Mouse (Mus musculus) adrenal gland, adult 2 months (tissue): ENCODE data around the gene Sart1. TPM values are rescaled to one million over a fixed set of nuclear protein-coding genes. Genes with fewer than 3 reads are reported as not detected.
"Not testable (repeated sequence)": the region's sequence is repeated elsewhere in the genome, so short reads cannot be mapped to it uniquely, and the experiment has no call there.

ENCODE experiments used
- DNase-seq: peaks from one replicate; pipeline ENCODE4 v3.0.0; 2021
- polyA plus RNA-seq: library from polyadenylated mRNA; depleted of rRNA; stranded (reverse); fragments of >200 nt; gene quantifications from 2 replicates; pipeline ENCODE4 v1.2.3, GENCODE M21; 2012
- total RNA-seq, 2 experiments: library from RNA; stranded (reverse); gene quantifications; 2 replicates each; pipeline ENCODE4 v1.2.3; 2021

Gene Sart1
- total and polyA plus RNA-seq, 3 experiments = 8.1 to 88.9 (median 72.2) TPM

DNA sequence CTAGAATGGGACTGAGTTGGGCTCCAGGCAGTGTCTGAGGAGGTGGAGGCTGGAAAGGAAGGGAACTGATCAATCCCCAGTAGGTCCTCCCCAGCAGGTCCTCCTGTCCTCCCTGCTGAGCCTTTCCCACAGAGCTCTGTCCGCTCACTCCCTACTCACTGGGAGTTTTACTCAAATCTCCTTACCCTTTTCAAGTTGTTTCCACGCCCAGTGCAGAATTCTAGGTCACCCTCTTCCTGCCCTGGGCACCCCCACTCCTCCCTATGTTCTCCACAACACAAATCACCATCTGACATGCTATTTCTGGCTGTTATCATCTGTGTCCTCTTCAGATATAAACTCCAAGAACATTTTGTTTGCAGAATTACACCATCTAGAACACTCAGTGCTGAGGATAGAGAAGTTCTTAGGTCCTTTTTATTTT, 26.0 kb upstream of the Sart1 start:
- DNase-seq = peak; percentile 51

DNA sequence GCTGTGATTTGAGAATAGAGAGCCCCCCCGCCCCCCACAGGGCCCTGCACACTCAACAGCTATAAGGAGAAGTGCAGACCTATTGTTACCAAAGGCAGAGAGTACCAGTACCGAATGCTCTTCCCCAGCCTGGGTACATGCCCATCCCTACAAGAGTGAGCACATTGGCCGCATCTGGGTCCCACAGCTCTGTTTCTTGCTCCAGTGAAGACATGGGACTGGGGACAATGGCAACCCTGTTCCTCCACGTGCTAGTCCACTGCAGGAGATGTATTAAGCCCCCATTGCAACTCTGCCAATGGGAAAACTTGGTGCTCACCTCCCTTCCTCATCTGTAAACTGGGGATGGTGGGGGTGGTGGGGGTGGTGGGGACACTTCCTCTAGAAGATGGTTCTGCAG, 25.3 kb upstream of the Sart1 start:
- no peak for DNase-seq

DNA sequence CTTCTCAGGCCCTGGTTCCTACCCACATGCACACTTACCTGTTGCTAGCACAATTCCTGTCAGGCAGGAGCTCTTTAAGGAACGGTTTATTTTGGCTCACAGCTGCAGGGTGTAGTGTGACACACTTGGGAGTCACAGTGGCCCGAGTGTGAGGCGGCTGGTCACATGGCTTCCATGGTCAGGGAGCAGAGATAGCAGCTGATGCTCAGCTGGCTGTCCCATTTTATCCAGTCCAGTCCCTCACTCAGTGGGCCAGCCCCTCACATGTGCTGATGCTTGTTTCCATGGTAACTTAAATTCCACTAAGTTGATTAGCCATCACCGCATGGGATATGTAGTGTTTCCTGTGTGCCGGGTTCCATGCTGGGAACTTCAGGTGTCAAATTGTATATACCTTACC, 23.5 kb upstream of the Sart1 start:
- DNase-seq = no peak

DNA sequence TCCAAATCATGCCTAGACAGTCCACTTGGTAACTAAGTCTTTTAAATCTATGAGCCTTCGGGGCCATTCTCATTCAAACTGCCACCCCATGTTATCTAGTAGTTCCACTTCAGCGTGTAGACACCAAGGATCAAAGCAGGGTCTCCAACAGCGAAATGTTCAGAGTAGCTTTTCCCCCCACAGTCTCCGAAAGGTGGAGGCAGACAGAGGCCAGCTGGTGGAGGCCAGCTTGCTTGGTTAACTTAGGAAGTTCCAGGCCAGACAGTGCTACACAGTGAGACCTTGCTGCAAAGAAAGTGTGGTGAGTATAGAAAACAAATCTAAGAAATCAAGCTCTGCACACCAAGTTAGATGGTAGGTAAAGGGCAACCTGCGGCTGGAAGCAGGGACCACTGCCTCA, 22.1 kb upstream of the Sart1 start:
- no peak for DNase-seq

DNA sequence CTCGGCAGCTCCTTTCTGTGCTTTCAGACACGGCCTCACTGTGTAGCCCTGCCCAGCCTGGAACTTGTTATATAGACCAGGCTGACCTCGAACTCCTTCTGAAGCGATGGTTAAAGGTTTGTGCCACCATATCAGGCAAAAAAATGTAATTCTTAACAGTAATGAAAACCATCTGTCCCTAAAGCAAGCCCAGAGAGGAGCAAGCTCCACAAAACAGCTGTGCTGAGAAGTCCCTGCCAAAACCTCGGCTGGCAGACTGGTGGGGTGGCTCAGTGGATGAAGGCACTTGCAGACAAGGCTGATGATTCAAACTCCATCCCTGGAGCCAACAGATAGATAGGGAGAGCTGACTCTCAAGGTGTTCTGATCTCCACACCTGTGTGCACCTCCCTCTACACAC, 20.6 kb upstream of the Sart1 start:
- DNase-seq = no peak

DNA sequence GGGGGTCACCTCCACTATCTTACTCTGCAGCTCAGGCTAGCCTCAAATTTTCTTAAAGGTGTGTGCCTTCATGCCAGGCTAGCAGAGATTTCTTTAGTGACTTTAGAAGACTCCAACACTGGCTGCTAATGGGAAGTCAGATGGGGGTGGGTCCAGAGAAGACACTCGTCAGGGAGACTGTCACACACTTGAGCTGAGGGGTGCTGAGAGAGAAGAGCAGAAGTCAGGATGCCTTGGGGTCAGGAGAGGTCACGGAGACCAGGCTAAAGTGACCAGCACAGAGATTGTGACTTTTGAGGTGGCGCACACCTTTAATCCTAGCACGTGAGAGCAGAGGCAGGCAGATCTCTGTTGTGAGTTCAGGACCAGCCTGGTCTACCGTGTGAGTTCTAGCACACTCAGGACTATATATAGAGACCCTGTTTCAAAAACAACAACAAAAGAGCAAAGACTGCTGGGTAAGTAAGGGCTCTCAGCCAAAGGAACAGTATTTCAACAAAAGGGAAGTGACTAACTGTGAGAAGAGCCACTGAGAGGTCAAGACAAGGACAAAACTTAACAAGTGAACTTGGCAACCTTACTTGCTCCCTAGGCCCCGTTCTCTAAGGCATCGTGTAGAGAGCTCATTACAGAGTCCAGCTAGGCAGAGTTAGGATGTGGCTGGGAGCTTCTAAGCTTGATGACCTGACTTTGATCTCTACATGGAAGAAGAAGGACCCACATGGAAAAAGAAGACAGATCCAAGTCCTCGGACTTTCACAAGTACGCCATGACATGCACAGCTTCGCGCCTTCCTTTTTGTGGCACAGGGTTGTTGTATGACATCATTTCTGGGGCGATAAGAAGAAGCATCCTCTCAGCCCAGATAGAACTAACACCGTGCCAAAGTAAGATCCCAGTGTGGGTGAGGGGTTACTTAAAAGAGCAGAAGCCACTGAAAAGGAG, 19.8 kb upstream of the Sart1 start:
- DNase-seq = no peak

DNA sequence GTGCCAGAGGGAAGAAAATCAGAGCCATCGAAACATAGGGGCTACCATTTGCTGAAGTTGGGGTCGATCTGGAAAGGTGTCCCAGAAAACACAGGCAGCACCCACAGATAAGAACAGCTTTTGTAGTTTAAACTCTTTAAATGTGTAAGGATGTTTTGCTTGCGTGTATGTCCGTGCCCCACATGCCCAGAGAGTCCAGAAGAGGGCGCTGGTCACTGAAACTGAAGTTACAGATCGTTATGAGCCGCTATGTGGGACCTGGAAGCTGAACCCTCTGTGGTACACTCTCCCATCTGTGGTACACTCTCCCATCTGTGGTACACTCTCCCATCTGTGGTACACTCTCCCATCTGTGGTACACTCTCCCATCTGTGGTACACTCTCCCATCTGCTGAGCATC, 18.6 kb upstream of the Sart1 start:
- peak; percentile 36 for DNase-seq

DNA sequence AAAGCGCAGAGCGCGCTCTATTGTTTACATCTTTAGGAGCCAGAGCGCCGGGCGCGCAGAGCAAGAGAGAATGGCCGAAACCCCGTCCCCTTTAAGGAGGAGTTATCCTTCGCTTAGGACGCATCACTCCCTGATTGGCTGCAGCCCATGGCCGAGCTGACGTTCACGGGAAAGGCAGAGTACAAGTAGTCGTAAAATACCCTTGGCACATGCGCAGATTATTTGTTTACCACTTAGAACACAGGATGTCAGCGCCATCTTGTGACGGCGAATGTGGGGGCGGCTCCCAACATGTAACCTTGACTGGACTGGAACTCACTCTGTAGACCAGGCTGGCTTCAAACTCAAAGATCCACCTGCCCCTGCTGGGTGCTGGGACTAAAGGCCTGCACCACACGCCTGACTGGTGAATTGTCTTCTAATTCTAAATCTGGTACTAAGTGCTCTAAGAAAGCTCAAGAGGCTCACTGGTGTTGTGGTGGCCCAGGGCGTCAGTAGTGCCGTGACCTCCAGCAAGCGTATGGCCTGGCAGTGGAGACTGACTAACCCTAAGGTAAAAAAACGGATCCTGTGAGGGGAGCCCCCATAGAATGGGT, 18.1 kb upstream of the Sart1 start:
- DNase-seq = peak; percentile 67

DNA sequence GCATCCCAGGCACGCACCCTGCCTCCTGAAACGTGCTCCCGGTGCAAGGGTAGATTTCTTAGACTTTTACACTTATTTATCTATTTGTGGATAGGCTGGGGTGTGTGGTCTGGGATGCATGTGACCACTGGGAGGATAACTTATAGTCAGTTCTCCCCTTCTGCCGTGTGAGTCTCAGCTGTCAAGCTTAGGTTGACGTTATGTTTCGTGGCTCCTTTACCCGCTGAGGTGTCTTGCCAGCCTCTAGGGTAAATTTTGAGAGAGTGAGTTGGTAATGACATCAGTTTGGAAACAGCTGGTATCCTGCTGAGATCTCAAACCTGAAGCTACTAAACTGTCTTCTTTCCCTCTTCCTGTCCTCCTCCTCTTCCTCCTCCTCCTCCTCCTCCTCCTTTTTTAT, 17.4 kb upstream of the Sart1 start:
- no peak for DNase-seq

DNA sequence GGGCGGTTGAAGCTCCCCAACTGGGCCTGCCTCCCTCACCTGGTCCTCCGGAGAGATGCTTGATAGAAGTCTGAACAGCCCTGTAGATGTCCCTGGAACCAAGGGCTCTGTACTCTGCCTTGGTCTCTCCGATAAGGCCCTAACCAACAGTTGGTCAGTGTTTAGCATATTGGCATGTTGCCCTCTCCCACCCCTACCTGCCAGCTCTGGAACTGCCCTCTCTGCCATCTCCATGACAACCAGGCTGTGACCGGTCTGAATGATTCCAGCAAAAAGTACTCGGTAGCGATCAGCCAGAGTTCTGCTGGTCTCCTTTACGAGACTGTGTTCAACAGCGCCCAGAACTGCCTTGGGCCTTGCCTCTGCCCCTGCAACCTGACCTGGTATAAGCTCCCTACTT, 13.8 kb upstream of the Sart1 start, which contains the start of gene Tsga10ip:
Gene Tsga10ip, minus strand, starts transcription at position 234 of the 400 bp plus-strand sequence.
- no peak for DNase-seq

DNA sequence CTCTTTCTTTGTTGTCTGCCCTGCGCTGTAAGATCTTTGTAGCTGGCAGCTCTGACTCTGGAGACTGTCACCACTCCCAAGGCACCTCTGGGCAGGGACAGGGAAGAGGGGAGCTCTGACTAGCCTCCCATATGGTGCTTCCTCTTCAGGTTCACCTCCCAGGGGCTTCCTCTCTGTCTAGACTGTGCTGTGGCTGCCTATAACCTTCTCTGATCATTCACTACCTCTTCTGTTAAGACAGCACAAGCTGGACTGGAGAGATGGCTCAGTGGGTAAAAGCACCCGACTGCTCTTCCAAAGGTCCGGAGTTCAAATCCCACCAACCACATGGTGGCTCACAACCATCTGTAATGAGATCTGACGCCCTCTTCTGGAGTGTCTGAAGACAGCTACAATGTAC, 12.6 kb upstream of the Sart1 start:
- not testable (repeated sequence) for DNase-seq

DNA sequence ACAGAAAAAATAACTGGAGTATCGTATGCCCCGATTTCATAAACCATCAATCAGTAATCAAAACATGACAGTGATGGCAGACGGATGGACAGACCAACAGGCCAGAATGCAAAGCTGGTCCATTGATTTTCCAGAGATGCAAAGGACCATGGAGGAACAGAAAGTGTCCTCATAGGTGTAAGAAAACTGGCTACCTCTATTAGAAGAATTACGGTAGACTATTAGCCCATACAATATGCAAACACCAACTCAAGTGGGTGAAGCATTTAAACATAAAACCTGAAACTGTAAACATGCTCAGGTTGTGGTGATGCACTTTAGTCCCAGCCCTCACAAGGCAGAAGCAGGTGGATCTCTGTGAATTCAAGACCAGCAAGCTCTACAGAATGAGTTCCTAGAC, 6.9 kb upstream of the Sart1 start:
- no peak for DNase-seq

DNA sequence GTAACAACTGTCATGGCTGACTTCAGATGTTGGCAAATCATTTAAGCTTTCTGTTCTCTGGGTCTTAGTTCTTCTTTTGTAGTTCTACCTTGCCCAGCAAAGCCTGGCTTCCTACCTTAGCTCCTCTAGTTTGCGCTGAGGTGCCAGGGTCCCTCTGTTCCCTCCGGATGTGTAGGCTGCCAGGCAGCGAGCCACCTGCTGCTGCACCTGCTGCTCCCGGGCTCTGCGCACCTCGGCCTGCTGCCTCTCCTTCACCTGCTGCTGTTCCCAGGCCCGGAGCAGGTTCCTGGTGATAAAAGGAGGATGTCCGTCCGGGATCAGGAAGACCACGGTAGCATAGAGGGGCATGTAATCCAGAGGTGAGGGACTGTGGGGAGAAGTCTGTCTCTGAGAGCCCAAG, 5.7 kb upstream of the Sart1 start:
- no peak for DNase-seq

DNA sequence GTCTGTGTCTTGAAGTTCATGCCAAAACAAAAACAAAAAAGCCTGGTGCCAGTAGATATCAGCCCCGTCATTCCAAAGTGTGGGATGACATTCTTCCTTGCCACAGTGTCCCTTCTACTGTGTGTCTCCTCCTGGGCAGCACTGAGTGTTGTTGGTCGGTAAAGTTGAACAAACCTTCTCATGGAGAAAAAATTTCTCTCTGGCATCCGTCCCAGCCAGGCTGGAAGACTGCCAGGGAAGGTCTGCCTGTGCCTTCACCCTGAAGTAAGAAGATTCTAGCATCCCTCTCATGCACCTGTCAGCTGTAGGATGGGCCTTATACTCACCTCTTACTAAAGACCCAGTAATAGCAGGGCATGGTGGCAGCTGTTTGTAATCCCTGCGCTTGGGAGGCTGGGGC, 4.4 kb upstream of the Sart1 start:
- peak; percentile 88 for DNase-seq

DNA sequence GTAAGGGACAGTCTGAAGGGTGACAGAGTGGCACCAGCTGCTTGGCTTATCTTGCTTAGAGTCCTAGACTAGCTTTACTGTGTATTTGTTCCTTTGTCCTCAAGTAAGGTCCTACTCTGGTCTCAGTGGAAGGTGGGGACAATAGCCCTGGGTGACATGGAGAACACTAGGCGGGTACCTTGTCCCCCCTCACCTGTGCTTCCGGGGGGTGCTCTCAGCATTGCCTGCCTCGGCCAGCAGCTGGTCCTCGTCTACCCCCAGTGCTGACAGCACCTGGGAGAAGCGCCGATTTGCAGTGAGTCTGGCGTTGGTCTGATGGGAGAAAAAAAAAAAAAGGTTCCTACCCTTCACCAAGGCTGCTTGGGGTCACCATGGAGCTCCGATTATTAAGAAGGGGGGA, 1.9 kb upstream of the Sart1 start:
- DNase-seq = no peak

DNA sequence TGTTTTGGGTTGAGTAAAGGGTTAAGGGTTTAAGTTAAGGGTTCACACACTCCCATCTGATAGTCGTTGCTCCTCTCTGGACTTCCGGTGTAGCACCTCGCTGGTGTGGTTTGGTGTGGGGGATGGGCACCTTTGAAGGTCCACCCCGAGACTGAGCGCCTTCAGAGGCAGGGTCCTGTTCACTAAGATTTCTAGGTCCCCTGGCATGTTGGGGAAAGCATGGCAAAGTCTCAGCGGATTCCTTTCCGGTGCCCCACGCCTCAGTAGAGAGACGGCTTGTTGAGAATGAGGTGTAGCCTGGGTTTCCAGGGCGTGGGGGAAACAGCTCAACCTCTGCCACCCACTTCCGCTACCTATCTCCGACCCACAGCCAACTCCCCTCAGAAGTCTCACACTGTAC, 1.1 kb upstream of the Sart1 start:
- DNase-seq = peak; percentile 39

DNA sequence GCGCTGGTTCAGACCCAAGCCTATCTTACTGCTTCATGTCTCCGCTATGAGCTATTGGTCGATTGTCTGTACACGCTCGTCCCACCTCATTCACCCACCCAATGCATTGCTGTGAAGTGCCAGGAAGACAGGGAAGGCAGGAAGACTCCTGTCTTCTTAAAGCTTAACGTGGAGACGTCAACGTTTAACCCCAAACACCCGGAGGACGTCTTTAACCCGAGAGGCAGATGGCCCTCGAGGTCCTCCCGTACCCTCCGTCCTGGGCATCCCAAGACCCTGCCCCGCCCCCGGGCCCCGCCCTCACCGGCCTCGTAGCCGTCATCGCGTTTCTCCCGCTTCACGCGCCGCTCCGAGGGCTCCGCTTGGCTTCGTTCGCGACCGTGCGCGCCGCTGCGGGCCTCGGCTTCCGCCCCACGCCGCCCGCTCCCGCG, 477 bp downstream of the Sart1 start:
- DNase-seq = peak; percentile 56

DNA sequence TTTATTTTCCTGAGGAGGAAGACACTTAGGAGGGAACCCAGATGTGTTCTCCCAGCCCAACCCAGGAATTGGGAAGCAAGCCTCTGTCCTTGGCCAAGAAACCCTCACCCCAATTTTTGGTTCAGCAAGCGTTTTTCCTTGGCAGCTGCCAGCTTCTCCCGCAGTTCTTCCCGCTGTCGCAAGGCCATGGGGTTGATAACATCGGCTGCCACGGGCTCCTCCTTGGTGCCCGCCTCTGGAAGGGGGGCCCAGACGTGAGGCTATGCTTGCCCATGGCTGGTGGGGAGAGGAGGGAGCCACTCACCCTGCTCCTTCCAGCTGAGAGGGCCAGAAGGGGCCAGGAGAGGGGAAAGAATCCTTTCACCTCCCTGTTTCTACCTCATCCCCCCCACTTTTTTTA, 3.8 kb downstream of the Sart1 start:
- DNase-seq = no peak

DNA sequence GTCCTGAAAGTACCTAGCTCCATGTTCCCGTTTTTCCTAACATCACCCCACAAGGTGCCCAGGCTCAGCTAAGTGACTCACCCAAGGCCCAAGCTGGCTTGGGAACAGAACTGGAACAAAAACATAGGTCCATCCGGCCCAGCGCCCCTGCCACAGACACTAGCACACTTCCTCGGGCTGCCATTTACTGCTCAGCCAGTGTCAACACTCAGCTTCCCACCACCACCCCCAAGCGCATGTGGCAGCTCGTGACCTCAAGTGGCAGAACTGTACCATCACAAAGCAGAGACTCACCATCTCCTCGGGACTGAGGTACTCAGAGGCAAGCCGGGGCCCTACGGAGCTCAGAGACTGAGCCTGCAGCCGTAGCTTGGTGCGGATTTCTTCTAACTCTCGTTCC, 5.2 kb downstream of the Sart1 start:
- no peak for DNase-seq

DNA sequence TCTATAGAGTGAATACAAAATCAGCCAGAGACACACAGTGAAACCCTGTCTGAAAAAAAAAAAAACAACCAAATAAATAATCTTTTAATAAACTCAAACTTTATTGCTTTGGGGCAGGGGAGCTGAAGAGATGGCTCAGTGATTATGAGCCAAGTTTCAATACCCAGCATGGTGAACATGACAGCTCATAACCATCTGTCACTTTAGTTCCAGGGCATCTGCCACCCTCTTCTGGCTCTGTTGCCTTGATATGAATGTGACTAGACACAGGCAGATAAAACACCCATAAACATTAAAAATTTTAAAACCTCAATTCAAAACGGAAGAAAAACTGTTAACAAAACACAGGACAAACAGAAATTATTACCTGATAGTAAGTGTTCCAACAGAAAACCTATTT, 11.1 kb downstream of the Sart1 start:
- DNase-seq = no peak

DNA sequence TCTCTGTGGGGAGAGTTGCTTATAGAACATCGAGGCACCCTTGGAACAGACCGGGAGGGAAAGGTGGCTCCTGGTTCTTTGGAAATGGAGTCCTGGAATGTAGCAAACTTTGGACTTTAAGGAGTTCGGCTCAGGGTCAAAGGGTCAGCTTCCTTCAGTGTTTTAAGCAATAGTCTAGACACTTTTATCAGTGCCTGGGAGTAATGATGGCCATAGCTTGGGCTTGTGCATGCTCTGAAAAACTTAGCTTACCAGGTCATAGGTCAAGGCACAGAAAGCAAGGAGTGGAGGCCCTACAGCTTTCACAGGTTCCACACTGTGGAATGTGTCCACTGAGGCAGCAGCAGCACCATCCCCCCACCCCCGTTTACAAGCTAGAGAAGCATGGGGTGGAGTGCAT, 13.8 kb downstream of the Sart1 start:
- DNase-seq = no peak

DNA sequence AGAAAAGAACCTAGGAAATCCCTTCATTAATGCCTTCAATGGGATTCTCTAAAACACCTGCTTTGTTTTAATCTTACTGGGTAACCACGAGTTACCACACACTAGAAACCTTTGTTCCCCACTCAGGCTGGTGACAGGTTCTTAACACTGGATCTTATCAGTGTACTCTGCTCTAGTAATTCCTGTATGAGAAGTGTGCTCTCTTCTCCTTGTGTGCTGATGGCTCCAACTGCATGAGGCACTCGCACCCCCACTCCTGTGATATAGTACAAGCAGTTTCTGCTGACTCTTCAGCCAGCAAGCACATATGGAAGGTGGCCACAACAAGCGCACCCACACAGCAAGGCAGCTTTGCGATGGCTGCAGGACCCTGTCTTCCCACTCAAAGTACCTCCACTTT, 14.3 kb downstream of the Sart1 start:
- no peak for DNase-seq

DNA sequence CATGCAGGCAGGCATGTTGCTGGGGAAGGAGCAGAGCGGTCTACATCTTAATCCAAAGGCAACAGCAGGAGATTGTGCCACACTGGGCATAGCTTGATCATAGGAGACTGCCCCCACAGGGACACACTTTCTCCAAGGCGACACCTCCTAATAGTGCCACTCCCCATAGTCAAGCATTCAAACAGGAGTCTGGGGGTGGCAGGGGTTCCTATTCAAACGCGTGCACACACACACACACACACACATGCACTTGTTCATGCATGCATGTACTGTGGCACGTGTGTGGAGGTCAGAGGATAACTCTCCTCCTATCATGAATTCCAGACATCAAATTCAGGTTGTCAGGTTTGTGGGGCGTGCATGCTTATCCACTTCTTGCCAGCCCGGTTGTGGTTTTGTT, 15.8 kb downstream of the Sart1 start:
- no peak for DNase-seq

DNA sequence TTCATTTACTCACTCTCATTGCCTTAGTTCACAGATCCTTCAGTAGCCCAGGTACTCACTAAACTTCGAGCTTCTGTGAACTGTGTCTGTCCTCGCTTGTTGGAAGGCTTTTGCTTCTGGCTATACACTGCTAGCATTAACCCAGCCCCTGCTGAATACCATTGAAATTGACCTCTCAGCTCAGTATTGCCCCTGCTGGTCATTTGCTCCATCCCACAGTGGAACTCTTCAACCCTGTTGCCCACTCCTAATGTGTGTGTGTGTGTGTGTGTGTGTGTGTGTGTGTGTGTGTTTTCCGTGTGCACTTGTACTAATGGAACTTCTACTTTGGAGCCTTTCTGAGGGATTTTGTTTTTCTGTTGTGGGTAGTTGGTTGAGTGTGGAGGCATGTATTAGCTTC, 17.6 kb downstream of the Sart1 start:
- no peak for DNase-seq
